Mouse (Mus musculus) liver, postnatal 0 days (tissue): ENCODE results near the gene Gm609.

ENCODE experiments used
- CTCF ChIP-seq: sonication (generic); IDR thresholded peaks from 2 replicates; pipeline ENCODE4 v1.5.1; 2016; ENCODE audit warnings: antibody characterized with exemption, low read depth
- EP300 ChIP-seq: IDR thresholded peaks from 2 replicates; pipeline ENCODE4 v1.6.1; 2016; ENCODE audit warnings: antibody characterized with exemption, low read depth, mild to moderate bottlenecking

DNA sequence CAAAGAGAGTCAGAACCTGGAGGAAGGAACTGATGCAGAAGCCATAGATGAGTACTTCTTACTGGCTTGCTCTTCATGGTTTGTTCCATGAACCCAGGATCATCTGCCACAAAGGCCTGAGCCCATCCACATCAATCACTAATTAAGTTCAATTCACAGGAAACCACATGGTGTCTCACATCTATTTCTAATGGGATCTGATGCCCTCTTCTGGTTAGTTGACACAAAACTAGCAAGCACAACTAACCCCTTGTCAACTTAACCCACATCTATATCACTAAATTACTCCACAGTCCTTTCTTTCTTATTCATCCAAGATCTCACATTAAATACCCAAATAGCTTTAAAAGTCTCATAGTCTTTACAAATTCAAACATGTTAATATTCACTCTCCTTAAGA, 79.3 kb downstream of the Gm609 start:
- TF ChIP-seq EP300 (no peak), CTCF (peak; percentile 44)
